Mouse (Mus musculus) heart, postnatal 0 days (tissue): ENCODE measurements around the gene Ints12.

Experiments used
- CTCF ChIP-seq: IDR thresholded peaks from 2 replicates; pipeline ENCODE4 v1.5.1; 2016; ENCODE audit warnings: antibody characterized with exemption, control low read depth, low read depth
- EP300 ChIP-seq: IDR thresholded peaks from 2 replicates; pipeline ENCODE4 v1.6.1; 2016; ENCODE audit warnings: antibody characterized with exemption, low read depth

- TF ChIP-seq CTCF (peak; percentile 53), EP300 (no peak)
Measured at GRCm38 (mm10) chr3:133085858-133086257, 5.8 kb upstream of the Ints12 start.
